Mouse (Mus musculus) liver, embryonic 14.5 days (tissue): ENCODE data around the gene 1700003E16Rik.

ENCODE experiments used
- CTCF ChIP-seq: IDR thresholded peaks from 2 replicates; pipeline ENCODE4 v1.5.1; 2016; ENCODE audit warnings: antibody characterized with exemption, low read depth, control low read depth
- EP300 ChIP-seq: IDR thresholded peaks from 2 replicates; pipeline ENCODE4 v1.6.1; 2016; ENCODE audit warnings: antibody characterized with exemption, low read depth

DNA sequence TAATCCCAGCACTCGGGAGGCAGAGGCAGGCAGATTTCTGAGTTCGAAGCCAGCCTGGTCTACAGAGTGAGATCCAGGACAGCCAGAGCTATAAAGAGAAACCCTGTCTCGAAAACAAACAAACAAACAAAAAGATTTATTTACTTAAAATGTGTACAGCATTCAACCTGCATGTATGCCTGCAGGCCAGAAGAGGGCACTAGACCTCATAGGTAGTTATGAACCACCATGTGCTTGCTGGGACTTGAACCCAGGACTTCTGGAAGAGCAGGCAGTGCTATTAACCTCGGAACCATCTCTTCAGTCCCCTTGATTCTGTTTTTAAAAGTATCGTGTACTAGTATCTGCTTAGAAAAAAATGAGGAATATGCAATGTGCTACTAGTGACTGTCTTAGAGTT is 28.8 kb upstream of the 1700003E16Rik start:
- TF ChIP-seq CTCF: peak; percentile 69
- no peak for TF ChIP-seq EP300
